Mouse (Mus musculus): ENCODE measurements around the gene Il17d. TPM values are rescaled to one million over a fixed set of nuclear protein-coding genes. Genes with fewer than 3 reads are reported as not detected.

Gene Il17d
- total RNA-seq, 4 experiments from 2014 or later, result 0.77 to 1.6 (median 1.1) TPM

Other genes with a start within 250 kb of the Il17d start
- 1 to 10 TPM; 5.1 to 6.3 (median 5.9) TPM for gene Cryl1, start 126.2 kb upstream of the Il17d start, total RNA-seq (2022)
- gene Ift88, start 100.7 kb upstream of the Il17d start, total RNA-seq (2022), result 1 to 10 TPM; 3.1 to 5.1 (median 4.2) TPM
- gene Eef1akmt1, start 46.8 kb downstream of the Il17d start, total RNA-seq (2022), result 10 to 100 TPM; 43.7 to 52.2 (median 47.1) TPM
- 10 to 100 TPM; 10.0 to 11.7 (median 10.7) TPM for gene Xpo4, start 140.7 kb downstream of the Il17d start, total RNA-seq (2022)
- gene Gm49361, start 221.3 kb downstream of the Il17d start, total RNA-seq (2022), result 1 to 10 TPM in 1 of 4 experiments, under 1 TPM in 1, not detected in 2; 0.70 to 1.4 TPM
- 10 to 100 TPM; 15.7 to 23.4 (median 16.7) TPM for gene Lats2, start 233.6 kb downstream of the Il17d start, total RNA-seq (2022)

Measured in gastrocnemius, adult 8-10 months (tissue).